Mouse (Mus musculus): ENCODE measurements around the gene Zfp119b.
"Not testable (repeated sequence)": the region's sequence is repeated elsewhere in the genome, so short reads cannot be mapped to it uniquely, and the experiment has no call there.

Gene Zfp119b

GRCm38 (mm10) chr17:55892406-55892955 is 56.8 kb downstream of the Zfp119b start:
- not testable (repeated sequence) for ATAC-seq (ENCODE audit: insufficient number of reproducible peaks, low FRiP score, low TSS enrichment)
